Mouse (Mus musculus): Measurements from ENCODE around the gene Tmem126b.

DNA sequence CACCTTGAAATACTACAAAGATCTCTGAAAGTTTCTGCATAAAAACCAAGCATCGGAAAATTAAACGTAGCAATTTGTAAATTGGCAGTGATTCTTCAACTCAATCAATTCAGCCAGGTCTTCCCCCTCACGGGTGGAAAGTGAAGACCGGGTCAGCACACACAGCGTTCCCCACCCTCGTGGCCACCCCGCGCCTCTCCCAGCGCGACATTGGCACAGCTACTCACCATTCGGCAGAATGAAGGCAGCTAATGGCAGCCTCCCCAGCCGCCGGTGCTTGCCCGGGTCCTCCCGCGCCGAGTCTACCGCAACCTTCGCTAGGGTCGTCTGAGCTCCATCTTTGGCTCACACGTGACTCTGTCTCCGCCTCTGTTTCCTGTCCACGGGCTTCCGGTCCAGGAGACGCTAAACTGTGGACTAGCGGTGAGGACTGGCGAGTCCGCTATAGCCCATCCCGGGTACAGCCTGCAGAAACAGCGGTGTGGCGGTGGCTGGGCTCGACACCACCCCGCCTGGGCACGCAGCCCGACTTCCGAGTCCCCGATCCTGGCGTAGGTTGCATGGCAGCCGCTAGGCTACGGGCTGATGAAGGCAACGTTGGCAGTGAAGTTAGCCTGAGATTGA is 18.8 kb downstream of the Tmem126b start, which contains the start of gene Tmem126a:
- peak; percentile 70 for TF ChIP-seq CTCF (IDR thresholded peaks at IDR 0.05; ENCODE audit: low read depth)
- no peak for TF ChIP-seq EP300 (IDR thresholded peaks at IDR 0.05; ENCODE audit: low read depth)
